Comparison of ENCODE assay signal across 18 mouse cellular contexts in the genomic region with DNA sequence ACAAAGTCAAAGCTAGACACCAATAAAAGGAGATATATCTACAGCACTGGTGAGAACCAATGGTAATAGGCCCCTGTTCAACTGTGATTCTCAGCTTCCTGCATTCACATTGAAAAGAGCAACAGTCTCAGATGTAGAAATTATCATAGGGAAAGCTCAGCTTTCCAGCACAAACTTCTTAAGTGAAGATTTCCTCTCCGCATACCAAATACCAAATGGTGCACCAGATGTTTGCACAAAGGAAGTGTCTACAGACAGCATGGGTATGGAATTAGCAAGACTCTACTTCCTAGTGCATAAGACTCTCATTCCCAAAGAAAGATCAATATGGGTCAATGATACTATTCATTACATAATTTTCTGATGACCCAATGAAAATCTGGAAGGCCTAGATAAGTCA.
A peak's percentile ranks its signal among the peaks of the same experiment; 100 is the strongest.
DNase-seq lines count a peak whose midpoint lies in the region; ATAC-seq lines count a peak whose summit lies in the region.
"Had no signal": no experiment of that assay in that cellular context is flagged by ENCODE, and none has a peak within 500 bp of the region (broad histone marks: within the 10 kb centered on the region; RNA-seq: fewer than 3 reads in every experiment).

No protein-coding gene starts in this region.

- H3K4me2 ChIP-seq in midbrain, embryonic 13.5 days (replicated peaks), result no peak overlapping the region
- H3K4me2 ChIP-seq: forebrain, embryonic 15.5 days; heart, embryonic 11.5 days; hindbrain, embryonic 12.5 days; hindbrain, embryonic 15.5 days had no signal

- H3K4me1 ChIP-seq in midbrain, embryonic 13.5 days (replicated peaks), result peaks cover 7% of the 10 kb centered on the region; the same call in 1 of the 2 replicates
- H3K4me1 ChIP-seq: hindbrain, embryonic 12.5 days had no signal

- peak; percentile 12 for DNase-seq in layer of hippocampus, adult 11-12 months (ENCODE audit: low spot score)
- DNase-seq in layer of hippocampus, postnatal 36 days, result no peak
- DNase-seq in right cerebral cortex, adult 18-20 months, result peak; percentile 7
- DNase-seq in right cerebral cortex, postnatal 36 days (ENCODE audit: low spot score in 2 of 2), result no peak
- DNase-seq in layer of hippocampus, adult 9-11 months, result peak; percentile 35
- DNase-seq: adrenal gland, adult 2 months; adrenal gland, postnatal 14 days; cerebellum, adult 18-20 months; cerebellum, adult 9-10 months; cerebellum, postnatal 14 days; gastrocnemius, adult 2 months; gastrocnemius, postnatal 14 days had no signal

- no peak overlapping the region for H3K27ac ChIP-seq in midbrain, embryonic 13.5 days
- H3K27ac ChIP-seq: forebrain, embryonic 15.5 days; gastrocnemius, adult 2 months; hindbrain, embryonic 12.5 days; hindbrain, embryonic 15.5 days had no signal

- no peak overlapping the region for H3K4me3 ChIP-seq in midbrain, embryonic 13.5 days (replicated peaks)
- H3K4me3 ChIP-seq: forebrain, embryonic 15.5 days; gastrocnemius, adult 2 months; hindbrain, embryonic 12.5 days; hindbrain, embryonic 15.5 days had no signal

- H3K27me3 ChIP-seq in midbrain, embryonic 13.5 days, result no peaks in the 10 kb centered on the region
- H3K27me3 ChIP-seq: hindbrain, embryonic 12.5 days; hindbrain, embryonic 15.5 days had no signal

- no peaks in the 10 kb centered on the region for H3K36me3 ChIP-seq in midbrain, embryonic 13.5 days
- H3K36me3 ChIP-seq: forebrain, embryonic 15.5 days; hindbrain, embryonic 12.5 days; hindbrain, embryonic 15.5 days had no signal

- 96% methylated on average over 1 of the region's 1 CpGs for WGBS in midbrain, embryonic 13.5 days

- no peaks in the 10 kb centered on the region for H3K9me3 ChIP-seq in midbrain, embryonic 13.5 days
- H3K9me3 ChIP-seq: forebrain, embryonic 15.5 days; hindbrain, embryonic 12.5 days; hindbrain, embryonic 15.5 days had no signal

- no peak for ATAC-seq in midbrain, embryonic 13.5 days
- ATAC-seq: CD4-positive, CD25-positive, alpha-beta regulatory T cell, adult 4 months; forebrain, embryonic 15.5 days had no signal

- H3K9ac ChIP-seq in midbrain, embryonic 13.5 days (replicated peaks), result no peak overlapping the region
- H3K9ac ChIP-seq: forebrain, embryonic 15.5 days; hindbrain, embryonic 12.5 days; hindbrain, embryonic 15.5 days had no signal

Comparison
In these comparisons a context has a peak if more than half of its experiments do, and no peak if none do; other contexts are left out.
1. DNase-seq: peak in layer of hippocampus, adult 11-12 months (single experiment), right cerebral cortex, adult 18-20 months (single experiment) and layer of hippocampus, adult 9-11 months (single experiment); none in layer of hippocampus, postnatal 36 days (0 of 2) and right cerebral cortex, postnatal 36 days (0 of 2).